Mouse (Mus musculus): ENCODE data around the gene Dusp3. TPM values are rescaled to one million over a fixed set of nuclear protein-coding genes. Genes with fewer than 3 reads are reported as not detected.

The Dusp3 gene
- 100 and 103 TPM in 2 replicates for total RNA-seq (2021)
- long read RNA-seq, experiment 1, full-length matches to known transcripts = 20 of 53 reads
- long read RNA-seq, experiment 1, partial matches to known transcripts = 2 of 53 reads
- long read RNA-seq, experiment 1, other reads (novel, unspliced or antisense) = 31 of 53 reads
- long read RNA-seq, experiment 2, full-length matches to known transcripts = 12 of 43 reads
- long read RNA-seq, experiment 2, partial matches to known transcripts = 1 of 43 reads
- long read RNA-seq, experiment 2, other reads (novel, unspliced or antisense) = 30 of 43 reads

GRCm38 (mm10) chr11:101986913-101987312 lies at the start of gene Dusp3:
Dusp3 (minus strand) TSS chr11:101987013.
- DNase-seq = no peak

GRCm38 (mm10) chr11:102036336-102036735 lies 49.5 kb upstream of the Dusp3 start:
- DNase-seq = no peak

GRCm38 (mm10) chr11:102035456-102035960 lies 48.7 kb upstream of the Dusp3 start:
- DNase-seq = no peak

DNA sequence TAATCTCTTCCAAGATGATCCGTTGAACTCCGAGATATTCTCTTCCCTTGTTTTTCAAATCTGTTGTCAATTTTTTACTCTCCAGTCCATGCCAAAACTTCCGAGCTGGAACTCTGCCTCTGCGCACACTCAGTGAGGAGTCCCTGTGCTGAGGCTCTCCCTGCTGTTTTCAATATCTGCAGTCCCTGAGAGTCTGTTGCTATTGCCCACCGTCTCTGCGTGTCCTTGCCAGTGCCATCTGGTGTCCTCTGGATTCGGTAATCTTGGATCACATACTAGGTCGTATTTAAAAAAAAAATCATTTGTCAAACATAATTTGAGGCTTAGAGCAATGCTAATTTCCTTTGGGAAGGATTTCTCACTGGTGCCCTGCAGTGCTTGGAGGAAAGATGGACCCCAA lies 48.1 kb upstream of the Dusp3 start:
- no peak for DNase-seq

DNA sequence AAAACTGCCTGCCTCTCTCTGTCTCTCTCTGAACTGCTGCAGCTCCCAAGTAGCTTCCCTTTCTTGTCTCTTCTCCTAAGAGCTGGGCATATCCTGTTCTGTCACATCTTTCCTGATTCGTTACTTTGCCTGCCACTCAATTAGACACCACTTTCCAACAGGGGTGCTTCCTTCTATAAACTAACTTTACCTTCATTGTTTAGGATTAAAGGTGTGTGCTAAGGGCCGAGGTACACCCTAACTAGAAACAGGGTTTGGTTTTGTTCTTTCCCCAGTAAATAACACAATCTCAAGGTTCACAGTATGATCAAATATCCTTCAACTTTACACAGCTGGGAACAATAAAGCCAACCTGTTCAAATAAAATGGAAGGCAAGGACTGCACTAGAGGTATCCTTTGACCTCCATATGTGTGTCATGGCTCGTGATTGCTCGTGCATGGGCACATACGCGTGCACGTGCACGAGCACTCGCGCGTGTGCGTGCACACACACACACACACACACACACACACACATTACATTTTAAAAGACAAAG lies 46.3 kb upstream of the Dusp3 start:
- no peak for DNase-seq

GRCm38 (mm10) chr11:102031149-102031548 lies 44.3 kb upstream of the Dusp3 start:
- no peak for DNase-seq

- no peak for DNase-seq
Observed at GRCm38 (mm10) chr11:102029966-102030365, 43.2 kb upstream of the Dusp3 start.

- DNase-seq = no peak
Observed at GRCm38 (mm10) chr11:102029304-102029703, 42.5 kb upstream of the Dusp3 start.

- DNase-seq = no peak
Observed at GRCm38 (mm10) chr11:102028087-102028816, 41.4 kb upstream of the Dusp3 start, which contains the start of gene Mpp3. Mpp3 (minus strand) TSS chr11:102028461.

GRCm38 (mm10) chr11:102027361-102028017 lies 40.7 kb upstream of the Dusp3 start:
- peak; percentile 46 for DNase-seq

- peak; percentile 87 for DNase-seq
Observed at GRCm38 (mm10) chr11:102026694-102027360, 40.0 kb upstream of the Dusp3 start.

DNA sequence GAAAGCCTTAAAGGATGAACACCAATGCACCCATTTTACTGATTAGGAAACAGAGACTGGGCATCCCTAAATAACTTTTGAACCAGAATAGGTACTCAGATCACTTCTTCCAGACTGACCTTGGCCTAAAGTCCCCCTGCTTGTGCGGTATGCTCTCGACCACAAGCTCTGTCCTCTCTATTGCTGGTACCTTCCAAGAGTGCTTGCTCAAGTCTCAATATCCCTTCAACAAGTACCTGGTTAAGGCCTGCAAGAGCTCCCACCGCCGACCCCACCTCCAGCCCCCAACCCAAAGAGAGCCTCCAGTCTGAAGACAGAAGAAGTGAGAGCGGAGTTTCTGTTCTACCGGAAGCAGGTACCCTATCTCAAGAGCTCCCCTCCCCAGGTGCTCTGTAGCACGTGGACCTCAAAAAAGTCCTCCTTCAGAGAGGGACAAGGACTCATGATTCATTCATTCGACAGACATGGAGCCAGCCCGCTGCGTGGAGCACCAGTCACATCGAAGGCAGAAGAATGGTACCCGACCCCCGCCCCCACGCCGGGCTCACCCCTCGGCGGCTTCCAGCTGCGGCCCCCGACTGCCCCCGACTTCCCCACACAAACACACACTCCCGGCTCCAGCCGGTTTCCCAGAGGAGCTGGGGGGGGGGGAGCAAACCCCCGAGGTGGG lies 39.3 kb upstream of the Dusp3 start:
- peak; percentile 45 for DNase-seq

GRCm38 (mm10) chr11:102025354-102025753 lies 38.5 kb upstream of the Dusp3 start:
- no peak for DNase-seq

GRCm38 (mm10) chr11:102024875-102025274 lies 38.1 kb upstream of the Dusp3 start:
- DNase-seq = no peak

- DNase-seq = no peak
Observed at GRCm38 (mm10) chr11:102024084-102024758, 37.4 kb upstream of the Dusp3 start.

DNA sequence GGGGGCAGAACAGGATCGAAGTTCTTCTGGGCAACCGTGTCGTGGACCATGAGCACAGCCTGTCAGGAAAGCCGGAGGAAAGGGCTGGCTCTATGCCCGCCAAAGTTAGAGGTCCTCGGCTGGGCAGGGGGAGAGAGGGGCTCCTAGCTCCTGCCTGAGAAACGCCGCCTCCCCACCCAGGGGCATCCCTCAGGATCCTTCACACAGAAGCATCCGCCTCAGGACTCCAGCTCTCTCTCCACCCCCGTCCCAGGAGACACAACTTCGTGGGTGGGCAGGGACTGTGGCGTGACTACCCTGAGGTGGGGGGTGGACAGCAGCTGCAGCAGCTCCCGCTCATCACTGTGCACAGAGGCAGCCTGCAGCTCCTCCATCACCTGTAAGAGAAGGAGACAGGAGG lies 36.6 kb upstream of the Dusp3 start:
- no peak for DNase-seq

DNA sequence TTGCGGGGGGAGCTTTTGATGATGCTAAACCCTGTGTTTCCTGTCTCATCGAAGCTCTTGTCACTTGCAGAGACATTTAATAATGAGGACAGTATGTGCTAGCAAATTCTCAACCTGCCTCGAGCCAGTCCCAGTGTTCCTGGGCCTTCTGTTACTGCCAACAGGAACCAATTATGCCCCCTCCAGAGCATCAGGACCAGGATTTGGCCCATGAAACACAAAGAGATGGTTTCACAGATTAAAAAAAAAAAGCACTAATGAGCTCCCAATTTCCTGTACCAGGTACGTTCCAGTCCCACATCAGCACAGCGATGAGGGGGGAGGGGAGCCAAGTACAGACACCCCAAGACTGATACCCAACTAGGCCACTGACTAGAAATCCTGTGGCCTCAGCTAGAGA lies 34.4 kb upstream of the Dusp3 start:
- DNase-seq = no peak

- DNase-seq = no peak
Observed at GRCm38 (mm10) chr11:102019736-102020135, 32.9 kb upstream of the Dusp3 start.

GRCm38 (mm10) chr11:102016136-102016535 lies 29.3 kb upstream of the Dusp3 start:
- DNase-seq = peak; percentile 40

GRCm38 (mm10) chr11:102015472-102015871 lies 28.7 kb upstream of the Dusp3 start:
- DNase-seq = no peak

- no peak for DNase-seq
Observed at GRCm38 (mm10) chr11:102013201-102013600, 26.4 kb upstream of the Dusp3 start.

Measured in adrenal gland, postnatal 14 days (tissue).